Mouse (Mus musculus) ES-E14 (cell line): ENCODE data around the gene Ralgapa2.

Experiments used
- HCFC1 ChIP-seq: IDR thresholded peaks from 2 replicates; pipeline ENCODE4 v1.6.1; 2012; ENCODE audit warnings: low read length, inconsistent platforms, borderline replicate concordance; ENCODE audit not compliant: insufficient read depth
- MAFK ChIP-seq: IDR thresholded peaks from 2 replicates; pipeline ENCODE4 v1.6.1; 2014; ENCODE audit warnings: mild to moderate bottlenecking, low read depth, low read length, inconsistent platforms; ENCODE audit not compliant: insufficient read depth

- TF ChIP-seq HCFC1 (no peak), MAFK (no peak)
These were observed 288.8 kb downstream of the Ralgapa2 start for GRCm38 (mm10) chr2:146223176-146223905.
